Mouse (Mus musculus) liver, adult 2 months (tissue): ENCODE results near the gene Cplx3. TPM values are rescaled to one million over a fixed set of nuclear protein-coding genes. Genes with fewer than 3 reads are reported as not detected.

ENCODE experiments used
- DNase-seq: peaks from one replicate; pipeline ENCODE4 v3.0.0-alpha.2; 2011; ENCODE audit warnings: low read depth, low spot score; ENCODE audit errors: extremely low read depth
- H3K27ac ChIP-seq: fragments of 200-500 bp; replicated peaks from 2 replicates; pipeline ENCODE4 v1.5.1; 2012; ENCODE audit warnings: low read depth, mild to moderate bottlenecking, control low read depth, inconsistent platforms, low read length; ENCODE audit not compliant: insufficient read depth
- H3K27me3 ChIP-seq: fragments of 200-500 bp; 2 replicates; pipeline ENCODE4 v1.6.1; 2012; ENCODE audit warnings: mild to moderate bottlenecking, moderate library complexity, low read length, inconsistent platforms; ENCODE audit not compliant: control insufficient read depth, insufficient read depth
- H3K36me3 ChIP-seq: fragments of 200-500 bp; 2 replicates; pipeline ENCODE4 v1.6.1; 2012; ENCODE audit warnings: low read length, inconsistent platforms; ENCODE audit not compliant: control insufficient read depth, insufficient read depth
- H3K4me1 ChIP-seq: fragments of 200-500 bp; 2 replicates; pipeline ENCODE4 v1.6.1; 2011; ENCODE audit warnings: low read length; ENCODE audit not compliant: control insufficient read depth, insufficient read depth
- H3K4me3 ChIP-seq: fragments of 200-500 bp; 2 replicates; pipeline ENCODE4 v1.5.1; 2011; ENCODE audit warnings: low read depth, mild to moderate bottlenecking, control low read depth, low read length, moderate library complexity; ENCODE audit not compliant: insufficient read depth
- H3K79me2 ChIP-seq: fragments of 200-500 bp; 2 replicates; pipeline ENCODE4 v1.6.1; 2012; ENCODE audit warnings: inconsistent platforms, mild to moderate bottlenecking, low read length, moderate library complexity; ENCODE audit not compliant: control insufficient read depth, insufficient read depth
- H3K9ac ChIP-seq: fragments of 200-500 bp; 2 replicates; pipeline ENCODE4 v1.6.1; 2012; ENCODE audit warnings: low read depth, mild to moderate bottlenecking, control low read depth, inconsistent platforms, low read length
- CTCF ChIP-seq: fragments of 200-500 bp; IDR thresholded peaks from 2 replicates; pipeline ENCODE4 v1.5.1; 2011; ENCODE audit warnings: low read depth, low read length, control low read depth
- POLR2A ChIP-seq: fragments of 200-500 bp; IDR thresholded peaks from 2 replicates; pipeline ENCODE4 v1.6.1; 2011; ENCODE audit warnings: low read length, control low read depth; ENCODE audit not compliant: insufficient read depth; ENCODE audit errors: extremely low read depth
- WGBS: fragments of 180-500 bp; shearing (Covaris S2); methylation state at CpG from one replicate; pipeline ENCODE4 v1.1.7; 2018; 5-methylcytosine and 5-hydroxymethylcytosine counted together
- polyA plus RNA-seq: library from polyadenylated mRNA; depleted of rRNA; stranded (reverse); fragments of >200 nt; gene quantifications from 2 replicates; pipeline ENCODE4 v1.2.3, GENCODE M21; 2012
- total RNA-seq: library from RNA; depleted of rRNA; stranded (reverse); fragments of >200 nt; gene quantifications from 2 replicates; pipeline ENCODE4 v1.2.3, GENCODE M21; 2014

The Cplx3 gene
- total and polyA plus RNA-seq, 2 experiments: not detected

DNA sequence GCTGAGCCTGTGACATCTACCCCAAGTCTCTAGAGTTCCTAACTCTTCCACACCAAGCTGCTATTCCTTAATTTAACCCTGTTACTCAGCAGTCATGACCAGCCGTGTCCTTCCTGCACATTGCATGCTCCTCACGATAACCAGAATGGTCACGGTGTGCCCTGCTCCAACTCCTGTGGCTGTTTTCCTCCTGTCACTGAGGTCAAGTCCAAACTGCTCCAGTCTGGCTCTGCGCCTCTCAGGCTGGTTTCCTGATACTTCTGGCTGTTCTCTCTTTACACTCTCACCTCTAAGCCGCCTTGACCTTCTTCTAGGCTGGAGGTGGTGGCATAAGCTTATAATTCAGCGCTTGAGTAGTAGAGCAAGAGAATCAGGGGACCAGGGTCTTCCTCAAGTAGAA, 37.6 kb downstream of the Cplx3 start:
- TF ChIP-seq CTCF (no peak), POLR2A (no peak)
- Histone ChIP-seq H3K27me3 (no peaks in the 10 kb centered on the region), H3K4me3 (no peak overlapping the region), H3K36me3 (peaks cover 7% of the 10 kb centered on the region), H3K79me2 (peaks cover 24% of the 10 kb centered on the region; the same call in 1 of the 2 replicates), H3K27ac (no peak overlapping the region), H3K9ac (no peak overlapping the region), H3K4me1 (peaks cover 5% of the 10 kb centered on the region)
- no peak for DNase-seq
- WGBS: 93% methylated on average over 6 of the region's 6 CpGs

DNA sequence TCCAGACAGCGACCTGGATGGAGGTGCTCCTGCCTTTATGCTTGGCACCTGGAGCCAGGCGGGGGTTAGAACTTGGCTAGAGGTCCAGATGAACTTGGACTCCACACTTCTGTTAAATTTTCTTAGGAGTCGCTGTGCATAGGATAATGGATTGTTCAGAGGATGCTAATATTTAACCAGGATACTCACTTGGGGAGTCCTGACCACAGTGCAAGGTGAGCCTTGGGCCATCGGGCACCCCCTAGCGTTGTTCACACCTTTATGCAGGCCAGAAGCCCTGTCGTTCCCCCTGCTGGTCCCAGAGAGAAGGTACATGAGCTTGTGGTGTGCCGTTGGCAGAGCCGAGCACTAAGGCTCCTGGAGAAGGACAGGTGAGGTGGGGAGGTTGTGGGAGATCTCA, 39.2 kb downstream of the Cplx3 start:
- peak; percentile 24 for DNase-seq
- Histone ChIP-seq H3K27me3 (no peaks in the 10 kb centered on the region), H3K79me2 (peaks cover 30% of the 10 kb centered on the region; the same call in 1 of the 2 replicates), H3K36me3 (peaks cover 7% of the 10 kb centered on the region), H3K9ac (no peak overlapping the region), H3K4me1 (peaks cover 7% of the 10 kb centered on the region), H3K4me3 (no peak overlapping the region), H3K27ac (no peak overlapping the region)
- WGBS: 41% methylated on average over 8 of the region's 8 CpGs
- TF ChIP-seq CTCF (peak; percentile 57), POLR2A (no peak)

DNA sequence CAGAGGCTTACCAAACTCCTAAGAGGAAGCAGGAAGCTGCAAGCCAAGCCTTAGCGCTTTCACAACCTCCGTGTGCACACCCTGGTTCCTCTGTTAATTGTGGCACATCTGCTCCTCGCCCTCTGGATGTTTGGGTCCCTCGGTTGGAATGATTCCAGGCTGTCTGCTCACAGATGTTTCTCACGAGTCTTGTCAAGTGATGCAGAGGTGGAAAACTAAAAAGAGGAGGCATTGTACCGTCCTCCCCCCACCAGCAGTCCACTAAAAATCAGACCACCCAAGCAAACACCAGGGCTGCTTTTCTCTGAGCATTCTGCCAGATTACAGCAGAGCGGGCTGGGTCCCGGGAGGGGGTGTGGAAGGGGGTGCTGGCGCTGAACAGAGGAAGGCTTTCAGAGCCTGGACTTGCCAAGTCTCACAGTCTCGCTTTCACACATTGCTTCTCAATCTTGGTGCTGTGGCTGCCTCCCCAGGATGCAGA, 40.3 kb downstream of the Cplx3 start:
- H3K4me3 ChIP-seq: no peak overlapping the region
- TF ChIP-seq POLR2A (no peak), CTCF (no peak)
- H3K27me3 ChIP-seq: no peaks in the 10 kb centered on the region
- WGBS: 68% methylated on average over 10 of the region's 10 CpGs
- no peak for DNase-seq
- H3K9ac ChIP-seq: no peak overlapping the region
- H3K36me3 ChIP-seq: peaks cover 7% of the 10 kb centered on the region
- peaks cover 11% of the 10 kb centered on the region for H3K4me1 ChIP-seq
- no peak overlapping the region for H3K27ac ChIP-seq
- peaks cover 35% of the 10 kb centered on the region; the same call in 1 of the 2 replicates for H3K79me2 ChIP-seq

DNA sequence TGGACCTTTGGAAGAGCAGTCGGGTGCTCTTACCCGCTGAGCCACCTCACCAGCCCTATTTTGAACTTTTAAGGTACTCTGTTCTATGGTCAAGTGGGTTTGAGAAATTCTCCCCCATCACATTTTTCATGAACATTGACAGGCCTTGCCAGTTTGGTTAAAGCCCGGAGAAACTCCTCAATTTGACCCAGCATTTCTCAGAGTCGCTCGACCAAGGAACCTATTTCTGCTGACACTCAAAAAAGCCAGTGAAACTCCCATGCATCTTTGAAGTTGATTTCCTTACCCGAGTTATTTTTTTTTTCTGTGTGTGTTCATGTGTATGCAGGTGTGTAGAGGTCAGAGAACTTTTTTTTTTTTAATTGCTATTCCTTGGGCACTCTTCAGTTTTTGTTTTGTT, 41.5 kb downstream of the Cplx3 start:
- WGBS: 76% methylated on average over 6 of the region's 6 CpGs
- Histone ChIP-seq H3K4me1 (peaks cover 11% of the 10 kb centered on the region), H3K79me2 (peaks cover 33% of the 10 kb centered on the region; the same call in 1 of the 2 replicates), H3K27ac (no peak overlapping the region), H3K36me3 (peaks cover 2% of the 10 kb centered on the region), H3K27me3 (no peaks in the 10 kb centered on the region), H3K4me3 (no peak overlapping the region), H3K9ac (no peak overlapping the region)
- no peak for TF ChIP-seq CTCF
- no peak for TF ChIP-seq POLR2A
- no peak for DNase-seq

DNA sequence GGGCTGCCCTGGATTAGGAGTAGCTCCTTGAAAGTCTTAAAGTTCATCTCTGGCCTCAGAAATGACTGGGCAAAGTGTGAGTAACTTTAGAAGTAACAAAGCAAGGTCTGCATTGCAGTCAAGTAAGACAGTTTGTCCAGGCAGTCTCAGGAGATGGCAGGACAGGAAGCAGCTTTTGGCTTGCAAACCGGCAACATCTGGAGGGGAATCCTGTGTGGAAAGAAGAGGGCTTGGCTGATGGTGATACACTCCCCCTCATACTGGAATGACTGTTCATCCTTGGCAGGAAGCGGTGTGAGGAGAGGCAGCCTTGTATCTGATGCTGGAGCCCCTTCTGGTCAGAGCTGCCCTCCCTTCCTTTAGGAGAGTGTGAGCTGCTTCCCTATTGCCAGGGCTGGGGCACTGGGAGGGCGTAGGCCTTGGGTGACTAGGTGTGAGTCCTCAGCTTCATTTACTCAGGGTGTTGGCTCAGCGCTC, 43.1 kb downstream of the Cplx3 start:
- DNase-seq: no peak
- no peaks in the 10 kb centered on the region for H3K27me3 ChIP-seq
- H3K79me2 ChIP-seq: peaks cover 28% of the 10 kb centered on the region; the same call in 1 of the 2 replicates
- H3K9ac ChIP-seq: no peak overlapping the region
- H3K4me3 ChIP-seq: no peak overlapping the region
- H3K36me3 ChIP-seq: no peaks in the 10 kb centered on the region; the same call in 1 of the 2 replicates
- peaks cover 11% of the 10 kb centered on the region for H3K4me1 ChIP-seq
- WGBS: 69% methylated on average over 4 of the region's 4 CpGs
- H3K27ac ChIP-seq: no peak overlapping the region
- TF ChIP-seq CTCF (no peak), POLR2A (no peak)

DNA sequence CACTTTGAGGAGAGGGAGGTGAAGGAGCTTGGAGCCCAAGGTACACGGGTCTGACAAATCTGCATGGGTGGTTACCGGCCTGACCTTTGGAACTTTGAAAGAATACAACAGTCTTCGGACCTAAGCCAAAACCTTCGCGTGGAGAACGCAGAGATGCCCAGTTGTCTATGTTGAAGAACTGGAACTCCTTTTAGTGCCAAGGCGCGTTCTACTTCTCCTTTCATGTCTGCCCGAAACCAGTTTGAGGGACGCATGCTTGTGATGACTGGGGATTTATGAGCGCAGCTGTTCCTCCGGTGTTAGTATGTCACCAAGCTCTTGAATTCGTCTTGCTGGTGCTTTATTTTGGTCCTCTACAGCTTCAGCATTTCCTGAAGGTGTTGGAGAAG, 44.4 kb downstream of the Cplx3 start:
- H3K9ac ChIP-seq: no peak overlapping the region
- H3K4me3 ChIP-seq: no peak overlapping the region; the same call in 1 of the 2 replicates
- DNase-seq: no peak
- no peak overlapping the region for H3K27ac ChIP-seq
- TF ChIP-seq POLR2A: no peak
- no peak for TF ChIP-seq CTCF
- H3K4me1 ChIP-seq: peaks cover 11% of the 10 kb centered on the region
- no peaks in the 10 kb centered on the region for H3K36me3 ChIP-seq
- H3K79me2 ChIP-seq: peaks cover 22% of the 10 kb centered on the region; the same call in 1 of the 2 replicates
- WGBS: 63% methylated on average over 13 of the region's 13 CpGs
- no peaks in the 10 kb centered on the region for H3K27me3 ChIP-seq
